Mouse (Mus musculus) MEL (cell line): ENCODE results near the gene Slk. TPM values are rescaled to one million over a fixed set of nuclear protein-coding genes. Genes with fewer than 3 reads are reported as not detected.

Experiments used
- DNase-seq: peaks from one replicate; pipeline ENCODE4 v3.0.0; 2011; ENCODE audit warnings: low read depth, low spot score
- H3K27ac ChIP-seq: 2 replicates; pipeline ENCODE4 v1.5.1; 2012; ENCODE audit warnings: low read depth, mild to moderate bottlenecking, control low read depth, low read length, moderate library complexity; ENCODE audit not compliant: control insufficient read depth
- H3K27me3 ChIP-seq, 2 experiments: fragments of 150-350 bp in 1 of 2; sonication (generic) in 1 of 2; 2 replicates each; pipeline ENCODE4 v1.6.1; 2012; ENCODE audit warnings: low read length in 2 of 2, mild to moderate bottlenecking in 2 of 2, improper control_type of control experiment in 1 of 2, moderate library complexity in 1 of 2; ENCODE audit not compliant: insufficient read depth in 2 of 2, control insufficient read depth in 1 of 2
- H3K36me3 ChIP-seq, 2 experiments: 2 replicates each; pipeline ENCODE4 v1.6.1; 2012 to 2014; ENCODE audit warnings: low read length in 2 of 2, improper control_type of control experiment in 1 of 2, inconsistent platforms in 1 of 2, mild to moderate bottlenecking in 1 of 2; ENCODE audit not compliant: insufficient read depth in 2 of 2, control insufficient read depth in 1 of 2
- H3K4me1 ChIP-seq, 2 experiments: fragments of 150-350 bp in 1 of 2; sonication (generic) in 1 of 2; 2 replicates each; pipeline ENCODE4 v1.6.1; 2012; ENCODE audit warnings: low read length in 2 of 2, improper control_type of control experiment in 1 of 2, mild to moderate bottlenecking in 1 of 2; ENCODE audit not compliant: insufficient read depth in 2 of 2, control insufficient read depth in 1 of 2
- H3K4me3 ChIP-seq, 2 experiments: fragments of 150-350 bp in 1 of 2; sonication (generic) in 1 of 2; 2 replicates each; pipeline ENCODE4 v1.5.1; 2012; ENCODE audit warnings: low read depth in 2 of 2, low read length in 2 of 2, mild to moderate bottlenecking in 2 of 2, moderate library complexity in 2 of 2, control low read depth in 1 of 2, improper control_type of control experiment in 1 of 2; ENCODE audit not compliant: control insufficient read depth in 1 of 2, insufficient read depth in 1 of 2
- H3K79me2 ChIP-seq: 2 replicates; pipeline ENCODE4 v1.6.1; 2012; ENCODE audit warnings: mild to moderate bottlenecking, low read length, moderate library complexity; ENCODE audit not compliant: control insufficient read depth, poor library complexity, insufficient read depth
- H3K9ac ChIP-seq: 2 replicates; pipeline ENCODE4 v1.6.1; 2012; ENCODE audit warnings: low read depth, mild to moderate bottlenecking, control low read depth, low read length, moderate library complexity; ENCODE audit not compliant: control insufficient read depth, poor library complexity, severe bottlenecking
- H3K9me3 ChIP-seq: fragments of 150-350 bp; sonication (generic); replicated peaks from 2 replicates; pipeline ENCODE4 v1.6.1; 2012; ENCODE audit warnings: mild to moderate bottlenecking, low read length, improper control_type of control experiment, moderate library complexity; ENCODE audit not compliant: insufficient read depth
- CHD1 ChIP-seq: IDR thresholded peaks from 2 replicates; pipeline ENCODE4 v1.6.1; 2012; ENCODE audit warnings: low read depth, mild to moderate bottlenecking, inconsistent platforms, low read length, improper control_type of control experiment
- CHD2 ChIP-seq: IDR thresholded peaks from 2 replicates; pipeline ENCODE4 v1.6.1; 2011; ENCODE audit warnings: low read length, improper control_type of control experiment
- E2F4 ChIP-seq: IDR thresholded peaks from 2 replicates; pipeline ENCODE4 v1.6.1; 2011; ENCODE audit warnings: low read depth, low read length, improper control_type of control experiment, borderline replicate concordance
- ELF1 ChIP-seq: IDR thresholded peaks from 2 replicates; pipeline ENCODE4 v1.6.1; 2014; ENCODE audit warnings: low read depth, mild to moderate bottlenecking, inconsistent platforms, low read length, improper control_type of control experiment, moderate library complexity
- EP300 ChIP-seq, 2 experiments: IDR thresholded peaks; 2 replicates each; pipeline ENCODE4 v1.6.1; 2011; ENCODE audit warnings: improper control_type of control experiment in 2 of 2, low read length in 2 of 2, low read depth in 1 of 2, mild to moderate bottlenecking in 1 of 2
- ETS1 ChIP-seq: IDR thresholded peaks from 2 replicates; pipeline ENCODE4 v1.6.1; 2012; ENCODE audit warnings: low read depth, mild to moderate bottlenecking, inconsistent platforms, low read length, improper control_type of control experiment, moderate library complexity
- GABPA ChIP-seq: IDR thresholded peaks from 2 replicates; pipeline ENCODE4 v1.6.1; 2012; ENCODE audit warnings: low read depth, mild to moderate bottlenecking, inconsistent platforms, low read length, improper control_type of control experiment, moderate library complexity
- HCFC1 ChIP-seq: IDR thresholded peaks from 2 replicates; pipeline ENCODE4 v1.6.1; 2012; ENCODE audit warnings: low read depth, mild to moderate bottlenecking, inconsistent platforms, low read length, improper control_type of control experiment, moderate library complexity
- JUND ChIP-seq: IDR thresholded peaks from 2 replicates; pipeline ENCODE4 v1.6.1; 2011; ENCODE audit warnings: low read depth, mild to moderate bottlenecking, improper control_type of control experiment, low read length
- MAX ChIP-seq: IDR thresholded peaks from 2 replicates; pipeline ENCODE4 v1.6.1; 2011; ENCODE audit warnings: low read length, improper control_type of control experiment
- MYB ChIP-seq: IDR thresholded peaks from 2 replicates; pipeline ENCODE4 v1.6.1; 2011; ENCODE audit warnings: mild to moderate bottlenecking, low read depth, low read length, improper control_type of control experiment
- NELFE ChIP-seq: IDR thresholded peaks from 2 replicates; pipeline ENCODE4 v1.6.1; 2011; ENCODE audit warnings: low read depth, low read length, improper control_type of control experiment
- POLR2A ChIP-seq, 2 experiments: IDR thresholded peaks; 2 replicates each; pipeline ENCODE4 v1.6.1; 2011 to 2012; ENCODE audit warnings: low read length in 2 of 2, mild to moderate bottlenecking in 2 of 2, control low read depth in 1 of 2, improper control_type of control experiment in 1 of 2, low read depth in 1 of 2, moderate library complexity in 1 of 2; ENCODE audit not compliant: control insufficient read depth in 1 of 2, insufficient read depth in 1 of 2, poor library complexity in 1 of 2
- POLR2AphosphoS2 ChIP-seq: IDR thresholded peaks from 2 replicates; pipeline ENCODE4 v1.6.1; 2011; ENCODE audit warnings: low read length, improper control_type of control experiment
- POLR2AphosphoS5 ChIP-seq: IDR thresholded peaks from 2 replicates; pipeline ENCODE4 v1.6.1; 2012; ENCODE audit warnings: low read depth, borderline replicate concordance, mild to moderate bottlenecking, inconsistent platforms, low read length, moderate library complexity, mixed read lengths
- RAD21 ChIP-seq: IDR thresholded peaks from 2 replicates; pipeline ENCODE4 v1.6.1; 2011; ENCODE audit warnings: mild to moderate bottlenecking, low read depth, low read length, improper control_type of control experiment
- TAL1 ChIP-seq: IDR thresholded peaks from 2 replicates; pipeline ENCODE4 v1.6.1; 2012; ENCODE audit warnings: mild to moderate bottlenecking, inconsistent platforms, low read length, moderate library complexity, mixed read lengths
- TCF12 ChIP-seq: IDR thresholded peaks from 2 replicates; pipeline ENCODE4 v1.6.1; 2014; ENCODE audit warnings: low read depth, mild to moderate bottlenecking, inconsistent platforms, low read length, improper control_type of control experiment, moderate library complexity
- UBTF ChIP-seq: IDR thresholded peaks from 2 replicates; pipeline ENCODE4 v1.6.1; 2012; ENCODE audit warnings: low read depth, mild to moderate bottlenecking, inconsistent platforms, low read length, improper control_type of control experiment, moderate library complexity, borderline replicate concordance; ENCODE audit not compliant: insufficient read depth
- USF2 ChIP-seq, 2 experiments: IDR thresholded peaks; 2 replicates each; pipeline ENCODE4 v1.6.1; 2011 to 2012; ENCODE audit warnings: improper control_type of control experiment in 2 of 2, low read length in 2 of 2, borderline replicate concordance in 1 of 2, inconsistent platforms in 1 of 2, low read depth in 1 of 2, mild to moderate bottlenecking in 1 of 2; ENCODE audit not compliant: insufficient read depth in 1 of 2
- ZKSCAN1 ChIP-seq: IDR thresholded peaks from 2 replicates; pipeline ENCODE4 v1.6.1; 2012; ENCODE audit warnings: low read depth, mild to moderate bottlenecking, inconsistent platforms, low read length, improper control_type of control experiment, moderate library complexity
- ZMIZ1 ChIP-seq: IDR thresholded peaks from 2 replicates; pipeline ENCODE4 v1.6.1; 2012; ENCODE audit warnings: low read depth, mild to moderate bottlenecking, inconsistent platforms, low read length, improper control_type of control experiment, moderate library complexity
- polyA plus RNA-seq, 2 experiments: library from polyadenylated mRNA; stranded (reverse) in 1 of 2; unstranded in 1 of 2; fragments of >175 nt in 1 of 2; fragments of >200 nt in 1 of 2; gene quantifications; 2 replicates each; pipeline versions ENCODE4 v1.2.1 to v1.2.4; 2012; ENCODE audit warnings: low replicate concordance in 2 of 2, low read depth in 1 of 2; ENCODE audit not compliant: insufficient read length in 2 of 2, insufficient read depth in 1 of 2, missing spikeins in 1 of 2
- total RNA-seq: library from RNA; depleted of rRNA; stranded (reverse); fragments of 300-350 nt; gene quantifications from 2 replicates; pipeline ENCODE4 v1.2.3, GENCODE M21; 2012

The Slk gene
- total and polyA plus RNA-seq, 3 experiments = 65.0 to 103 (median 88.2) TPM

DNA sequence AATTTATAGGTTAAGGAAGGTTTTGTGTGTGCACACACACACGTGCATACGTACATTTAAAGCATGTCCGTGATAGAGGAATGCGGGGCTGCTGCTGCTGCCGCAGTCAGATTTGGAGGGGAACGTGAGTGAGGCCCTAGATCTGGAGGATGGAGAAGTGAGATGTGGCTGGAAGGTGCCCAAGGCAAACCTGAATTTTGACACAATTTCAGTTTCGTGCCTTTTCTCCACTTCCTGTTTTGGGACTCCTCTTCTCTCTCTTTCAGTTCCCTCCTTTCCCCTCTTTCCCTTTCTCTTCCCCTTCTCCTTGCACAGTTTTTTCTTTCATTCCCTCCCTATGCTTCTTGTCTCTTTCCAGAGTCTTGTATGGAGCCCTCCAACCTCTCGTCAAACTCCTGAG is 42.0 kb downstream of the Slk start:
- peaks cover 0 to 63% of the 10 kb centered on the region in 2 experiments; a peak in 2 of 4 replicates for H3K36me3 ChIP-seq
- H3K9me3 ChIP-seq = no peaks in the 10 kb centered on the region
- no peaks in the 10 kb centered on the region for H3K79me2 ChIP-seq
- TF ChIP-seq ETS1 (no peak), JUND (no peak), CHD1 (no peak), RAD21 (no peak), ELF1 (no peak), MAX (no peak), TAL1 (no peak), NELFE (no peak), GABPA (no peak), POLR2AphosphoS5 (no peak), HCFC1 (no peak)
- no peak overlapping the region for H3K27ac ChIP-seq
- no peaks in the 10 kb centered on the region for H3K27me3 ChIP-seq
- H3K4me3 ChIP-seq = no peak overlapping the region
- no peak overlapping the region for H3K9ac ChIP-seq
- DNase-seq = no peak
- no peaks in the 10 kb centered on the region for H3K4me1 ChIP-seq

DNA sequence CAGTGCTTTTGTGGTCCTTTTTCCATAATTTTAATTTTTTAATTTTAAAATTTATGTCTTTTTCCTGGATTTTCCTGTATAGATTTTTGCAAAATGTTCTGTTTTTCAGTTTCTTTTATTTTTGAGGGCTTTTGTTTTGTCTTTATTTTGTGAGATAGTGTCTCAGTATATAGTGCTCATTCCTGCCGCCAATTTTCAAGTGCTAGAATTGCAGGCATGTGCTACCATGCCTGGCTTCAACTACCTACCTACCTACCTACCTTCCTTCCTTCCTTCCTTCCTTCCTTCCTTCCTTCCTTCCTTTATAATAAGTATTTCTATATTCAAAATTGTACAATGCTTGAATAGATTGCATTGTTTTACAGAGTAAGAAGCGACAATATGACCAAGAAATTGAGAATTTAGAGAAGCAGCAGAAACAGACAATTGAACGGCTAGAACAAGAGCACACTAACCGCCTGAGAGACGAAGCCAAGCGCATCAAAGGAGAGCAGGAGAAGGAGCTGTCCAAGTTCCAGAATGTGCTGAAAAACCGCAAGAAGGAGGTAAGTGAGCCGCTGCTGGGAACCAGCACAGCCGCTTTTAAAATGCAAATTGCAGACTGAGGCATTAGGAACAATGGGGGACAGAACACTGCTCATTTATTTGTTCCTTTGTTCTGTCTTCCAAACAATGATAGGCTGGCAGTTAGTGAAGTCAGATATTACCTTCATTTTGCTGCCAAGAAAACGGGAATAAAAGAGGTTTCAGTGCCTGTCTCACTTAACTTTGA is 45.6 kb downstream of the Slk start:
- DNase-seq = no peak
- no peak for TF ChIP-seq POLR2AphosphoS2
- 0 out of 4 replicates have a peak, but pooled peaks of 1 of the 2 experiments have one; percentile 0 for TF ChIP-seq USF2 (IDR thresholded peaks at IDR 0.05; ENCODE audit: borderline replicate concordance in 1 of 2, insufficient read depth in 1 of 2, low read depth in 1 of 2, low read length in 2 of 2)
- H3K79me2 ChIP-seq = no peaks in the 10 kb centered on the region

DNA sequence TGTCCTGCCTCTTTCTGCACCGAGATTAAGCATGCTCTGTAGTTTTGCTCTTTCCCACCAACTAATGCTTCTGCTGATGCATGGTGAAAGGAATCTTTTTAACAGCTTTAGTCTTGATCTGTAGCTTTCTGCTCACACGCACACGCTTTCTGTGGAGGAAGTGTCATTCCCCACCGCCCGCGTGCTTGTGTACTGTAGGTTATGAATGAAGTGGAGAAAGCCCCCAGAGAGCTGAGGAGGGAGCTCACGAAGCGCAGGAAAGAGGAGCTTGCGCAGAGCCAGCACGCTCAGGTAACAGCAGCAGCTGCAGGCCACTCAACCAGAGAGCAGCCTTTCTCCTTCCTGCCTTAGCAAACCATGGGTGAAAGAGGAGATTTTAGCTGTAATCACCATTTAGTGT is 48.0 kb downstream of the Slk start:
- Histone ChIP-seq H3K9ac (no peak overlapping the region), H3K36me3 (peaks cover 0 to 43% of the 10 kb centered on the region in 2 experiments; a peak in 2 of 4 replicates), H3K4me3 (no peak overlapping the region), H3K27me3 (no peaks in the 10 kb centered on the region), H3K9me3 (no peaks in the 10 kb centered on the region), H3K79me2 (no peaks in the 10 kb centered on the region), H3K27ac (no peak overlapping the region), H3K4me1 (no peaks in the 10 kb centered on the region)
- DNase-seq = no peak
- TF ChIP-seq ZMIZ1 (no peak), UBTF (no peak), MYB (no peak), TCF12 (no peak), ZKSCAN1 (no peak), E2F4 (no peak), POLR2A (IDR thresholded peaks at IDR 0.05; ENCODE audit: control insufficient read depth in 1 of 2, insufficient read depth in 1 of 2, low read depth in 1 of 2, low read length in 2 of 2, poor library complexity in 1 of 2) (no peak), ETS1 (no peak), EP300 (IDR thresholded peaks at IDR 0.05; ENCODE audit: low read depth in 1 of 2, low read length in 2 of 2) (no peak), CHD2 (no peak)

More for the DNA sequence above, 45.6 kb downstream of the Slk start:
- no peaks in the 10 kb centered on the region for H3K27me3 ChIP-seq
- no peak overlapping the region for H3K27ac ChIP-seq
- H3K9me3 ChIP-seq = no peaks in the 10 kb centered on the region
- no peak overlapping the region for H3K9ac ChIP-seq
- peaks cover 0 to 47% of the 10 kb centered on the region in 2 experiments; a peak in 2 of 4 replicates for H3K36me3 ChIP-seq
- no peak overlapping the region for H3K4me3 ChIP-seq
- H3K4me1 ChIP-seq = no peaks in the 10 kb centered on the region
